Mouse (Mus musculus) ES-Bruce4 (cell line): ENCODE data around the gene Uspl1.

Source experiments
- CTCF ChIP-seq: IDR thresholded peaks from one replicate; pipeline ENCODE4 v1.8.1; 2011; ENCODE audit warnings: low read depth, low read length
- POLR2A ChIP-seq: IDR thresholded peaks from one replicate; pipeline ENCODE4 v1.8.1; 2011; ENCODE audit warnings: low read length; ENCODE audit not compliant: insufficient read depth

DNA sequence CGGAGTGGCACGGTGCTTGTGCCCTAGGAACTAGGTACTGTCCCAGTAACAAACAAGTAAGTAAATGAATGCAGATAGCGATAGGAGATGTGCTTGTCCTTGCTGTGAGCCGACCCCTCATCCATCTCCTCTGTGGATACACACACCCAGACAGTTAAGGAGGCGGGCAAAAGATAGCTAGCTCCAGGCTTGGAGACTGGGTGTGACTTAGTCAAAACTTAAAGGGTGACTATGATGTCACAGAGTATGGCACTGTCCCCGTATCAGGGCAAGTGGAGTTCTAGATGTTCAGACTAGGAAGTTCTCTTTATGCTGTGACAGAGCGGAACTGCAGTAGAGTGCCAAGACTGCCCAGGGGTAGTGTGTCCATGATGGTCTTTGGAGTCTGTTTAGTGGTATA is 37.5 kb upstream of the Uspl1 start:
- TF ChIP-seq CTCF (no peak), POLR2A (no peak)
